Mouse (Mus musculus): Measurements from ENCODE around the gene Als2cl.
A peak's percentile ranks its signal among the peaks of the same experiment; 100 is the strongest.

Gene Als2cl

GRCm38 (mm10) chr9:110916786-110917185, 37.1 kb downstream of the Als2cl start, which contains the start of gene Fam240a:
Gene Fam240a (minus strand): TSS chr9:110916861.
- DNase-seq (ENCODE audit: low read depth, low spot score) = no peak

DNA sequence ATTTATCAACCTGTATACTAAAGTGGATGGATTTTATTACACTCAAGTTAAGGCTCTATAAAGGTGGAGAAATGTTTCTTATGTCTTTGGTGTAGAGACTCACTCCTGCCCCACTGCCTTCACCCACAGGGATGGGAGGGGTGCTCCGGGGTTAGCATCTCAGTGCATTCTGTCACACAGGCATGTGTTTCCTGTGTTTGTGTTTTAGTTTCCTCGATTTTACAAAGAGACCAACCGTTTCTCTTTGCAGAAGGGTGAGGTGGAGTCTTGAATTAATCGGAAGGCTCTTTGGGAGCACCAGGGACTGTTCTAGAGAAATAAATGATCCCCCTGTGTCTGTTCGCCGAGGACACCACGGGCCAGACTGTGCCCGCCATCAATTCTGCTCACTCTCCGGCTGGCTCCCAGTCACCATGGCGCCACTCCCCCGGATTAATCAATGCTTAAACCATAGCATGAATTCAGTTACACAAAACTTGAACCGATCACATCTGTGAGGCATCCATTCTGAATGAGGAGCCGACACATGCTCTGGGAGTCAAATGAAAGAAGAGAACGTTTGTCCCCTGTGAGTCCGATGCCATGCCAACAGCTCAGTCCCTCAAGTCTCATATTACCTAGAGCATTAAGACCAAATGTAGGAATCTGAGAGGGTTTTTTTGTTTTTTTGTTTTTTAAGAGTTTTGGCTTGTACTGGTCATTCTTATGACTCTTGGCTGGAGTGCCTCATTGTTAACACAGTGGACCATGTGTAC, 41.2 kb downstream of the Als2cl start:
- no peak for DNase-seq (ENCODE audit: low read depth, low spot score)

- DNase-seq (ENCODE audit: low read depth, low spot score) = peak; percentile 68
These were observed 43.1 kb downstream of the Als2cl start for GRCm38 (mm10) chr9:110922759-110923158.

GRCm38 (mm10) chr9:110931573-110931972, 51.9 kb downstream of the Als2cl start:
- no peak for DNase-seq (ENCODE audit: low read depth, low spot score)

DNA sequence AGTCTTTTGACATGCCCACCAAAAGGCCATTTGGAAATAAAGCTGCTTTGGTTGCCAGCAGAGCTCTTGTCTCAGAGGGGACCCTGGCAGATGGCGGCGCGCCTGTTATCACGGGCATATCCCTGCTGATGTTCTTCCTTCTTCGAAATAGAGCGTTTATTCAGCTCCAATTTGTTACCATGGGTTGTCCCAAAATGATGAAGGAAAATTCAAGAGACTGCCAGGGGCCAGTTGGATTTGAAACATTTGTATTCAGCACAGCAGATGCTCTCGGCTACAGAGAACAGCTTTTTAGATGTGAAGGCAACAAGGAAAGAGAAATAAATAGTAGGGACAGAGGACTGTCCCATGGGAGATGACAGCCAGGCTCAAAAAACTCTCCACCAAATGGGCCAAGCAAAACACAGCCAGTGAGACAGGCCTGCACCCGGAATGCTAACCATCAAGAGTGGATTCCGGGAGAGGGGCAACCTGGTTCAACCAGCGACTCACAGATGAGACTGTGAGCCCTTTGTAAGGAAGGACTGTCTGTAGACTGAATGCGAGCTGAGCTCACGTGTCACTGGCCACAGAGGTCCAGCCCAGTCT, 54.3 kb downstream of the Als2cl start:
- no peak for DNase-seq (ENCODE audit: low read depth, low spot score)

GRCm38 (mm10) chr9:110935941-110936340, 56.3 kb downstream of the Als2cl start:
- peak; percentile 57 for DNase-seq (ENCODE audit: low read depth, low spot score)

- DNase-seq (ENCODE audit: low read depth, low spot score) = no peak
These were observed 58.1 kb downstream of the Als2cl start for GRCm38 (mm10) chr9:110937506-110938490.

DNA sequence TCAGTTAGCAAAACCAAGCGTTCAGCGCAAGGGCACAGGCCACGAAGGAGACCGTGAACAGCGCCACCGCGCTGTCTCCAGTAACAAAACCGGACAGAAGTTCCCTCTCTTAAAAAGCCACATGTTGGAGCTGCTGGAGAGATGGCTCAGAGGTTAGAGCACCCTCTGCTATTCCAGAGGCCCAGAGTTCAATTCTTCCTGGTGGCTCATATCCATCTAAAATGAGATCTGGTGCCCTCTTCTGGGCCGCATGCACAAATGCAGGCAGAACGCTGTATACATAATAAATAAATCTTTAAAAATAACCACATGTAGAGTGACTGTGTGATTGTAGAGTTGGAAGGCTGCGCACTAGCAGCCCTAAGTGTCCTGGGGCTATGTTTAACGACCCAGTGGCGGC, 64.6 kb downstream of the Als2cl start:
- no peak for DNase-seq (ENCODE audit: low read depth, low spot score)

GRCm38 (mm10) chr9:110945343-110945742, 65.7 kb downstream of the Als2cl start:
- DNase-seq (ENCODE audit: low read depth, low spot score) = no peak

GRCm38 (mm10) chr9:110945926-110946325, 66.3 kb downstream of the Als2cl start, which contains the start of gene Tdgf1:
Gene Tdgf1 (minus strand): TSS chr9:110946158.
- no peak for DNase-seq (ENCODE audit: low read depth, low spot score)

- DNase-seq (ENCODE audit: low read depth, low spot score) = no peak
These were observed 66.9 kb downstream of the Als2cl start for GRCm38 (mm10) chr9:110946548-110947044.

- no peak for DNase-seq (ENCODE audit: low read depth, low spot score)
These were observed 67.6 kb downstream of the Als2cl start for GRCm38 (mm10) chr9:110947261-110947661.

DNA sequence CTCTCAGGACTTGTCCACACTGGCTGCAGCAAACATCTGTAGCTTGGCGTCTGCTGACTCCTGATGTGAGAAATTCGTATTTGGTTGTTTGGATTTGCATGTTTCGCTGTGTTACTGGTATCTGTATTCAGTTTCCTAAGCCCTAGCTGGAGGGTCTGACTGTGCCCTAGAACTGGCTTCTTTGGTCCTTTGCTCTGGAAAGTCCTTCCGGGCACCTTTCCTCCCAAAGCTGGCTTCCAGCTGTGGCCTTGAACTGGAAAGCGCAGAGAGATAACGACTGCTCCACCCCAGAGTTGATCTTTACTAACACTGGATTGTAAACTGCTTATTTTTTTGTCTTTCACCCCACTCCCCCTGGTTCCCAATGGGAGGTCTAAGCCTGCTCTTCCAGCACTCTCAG, 68.2 kb downstream of the Als2cl start:
- no peak for DNase-seq (ENCODE audit: low read depth, low spot score)

DNA sequence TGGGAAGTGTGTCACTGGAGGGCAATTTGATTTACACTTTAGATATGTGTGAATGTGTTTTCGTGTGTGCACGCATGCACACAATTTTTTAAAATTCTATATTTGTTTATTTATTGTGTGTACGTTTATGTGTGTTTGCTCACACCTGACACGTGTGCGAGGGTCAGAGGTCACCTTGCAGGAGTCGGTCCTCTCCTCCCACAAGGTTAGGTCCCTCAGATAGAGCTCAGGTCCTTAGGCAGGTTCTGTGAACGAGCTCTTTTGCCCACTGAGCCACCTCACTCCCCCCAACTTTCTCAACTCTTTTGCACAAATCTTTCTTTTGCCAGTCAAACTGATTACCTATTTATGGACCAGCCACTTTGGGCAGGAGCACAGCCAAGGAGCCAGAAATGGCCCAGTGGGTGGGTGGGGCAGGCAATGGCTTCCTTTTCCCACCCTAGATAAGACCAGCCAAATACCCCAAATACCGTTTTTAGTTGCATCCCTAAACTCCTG, 69.2 kb downstream of the Als2cl start:
- DNase-seq (ENCODE audit: low read depth, low spot score) = no peak

GRCm38 (mm10) chr9:110950109-110950508, 70.4 kb downstream of the Als2cl start:
- DNase-seq (ENCODE audit: low read depth, low spot score) = no peak
